Mouse (Mus musculus) embryonic facial prominence, embryonic 13.5 days (tissue): ENCODE measurements around the gene Ppp4r4. TPM values are rescaled to one million over a fixed set of nuclear protein-coding genes. Genes with fewer than 3 reads are reported as not detected.

Source experiments
- polyA plus RNA-seq: library from polyadenylated mRNA; unstranded; fragments of >200 nt; fragmentation: Nextera tagmentation; extraction: Ambion mirVana; gene quantifications from 2 replicates; pipeline ENCODE4 v1.2.1, GENCODE M21; 2015

Ppp4r4 gene
- polyA plus RNA-seq, 1 experiment from 2014 or later: 2.8 TPM

Other genes starting within 250 kb of the Ppp4r4 start
- gene Fam181a, start 221.3 kb upstream of the Ppp4r4 start, polyA plus RNA-seq: 0.22 TPM in 1 of 2 replicates, not detected in the other
- gene Asb2, start 176.3 kb upstream of the Ppp4r4 start, polyA plus RNA-seq: 0.87 and 1.7 TPM in 2 replicates
- gene Otub2, start 143.6 kb upstream of the Ppp4r4 start, polyA plus RNA-seq: 10.7 and 11.4 TPM in 2 replicates
- 0.45 and 0.63 TPM in 2 replicates for gene 9330161L09Rik, start 124.5 kb upstream of the Ppp4r4 start, polyA plus RNA-seq
- 137 and 142 TPM in 2 replicates for gene Ddx24, start 106.5 kb upstream of the Ppp4r4 start, polyA plus RNA-seq
- 37.9 and 41.2 TPM in 2 replicates for gene Ifi27, start 98.1 kb upstream of the Ppp4r4 start, polyA plus RNA-seq
- 5.1 and 6.1 TPM in 2 replicates for gene Ifi27l2a, start 88.6 kb upstream of the Ppp4r4 start, polyA plus RNA-seq
- gene Ifi27l2b, start 75.1 kb upstream of the Ppp4r4 start, polyA plus RNA-seq: 0.48 TPM in 1 of 2 replicates, not detected in the other
- gene Serpina10, start 99.2 kb downstream of the Ppp4r4 start, polyA plus RNA-seq: 0.10 and 0.47 TPM in 2 replicates
- 13.0 TPM in 1 of 2 replicates, not detected in the other for gene Serpina6, start 124.9 kb downstream of the Ppp4r4 start, polyA plus RNA-seq
- gene Serpina16, start 143.9 kb downstream of the Ppp4r4 start, polyA plus RNA-seq: not detected in 2 replicates
- gene Serpina1f, start 163.2 kb downstream of the Ppp4r4 start, polyA plus RNA-seq: not detected in 2 replicates
- gene Serpina1d, start 241.3 kb downstream of the Ppp4r4 start, polyA plus RNA-seq: 2.8 TPM in 1 of 2 replicates, not detected in the other